Mouse (Mus musculus): ENCODE measurements around the gene Cyp8b1. TPM values are rescaled to one million over a fixed set of nuclear protein-coding genes. Genes with fewer than 3 reads are reported as not detected.

The Cyp8b1 gene
- polyA plus RNA-seq, 1 experiment from 2014 or later = 0.10 TPM

DNA sequence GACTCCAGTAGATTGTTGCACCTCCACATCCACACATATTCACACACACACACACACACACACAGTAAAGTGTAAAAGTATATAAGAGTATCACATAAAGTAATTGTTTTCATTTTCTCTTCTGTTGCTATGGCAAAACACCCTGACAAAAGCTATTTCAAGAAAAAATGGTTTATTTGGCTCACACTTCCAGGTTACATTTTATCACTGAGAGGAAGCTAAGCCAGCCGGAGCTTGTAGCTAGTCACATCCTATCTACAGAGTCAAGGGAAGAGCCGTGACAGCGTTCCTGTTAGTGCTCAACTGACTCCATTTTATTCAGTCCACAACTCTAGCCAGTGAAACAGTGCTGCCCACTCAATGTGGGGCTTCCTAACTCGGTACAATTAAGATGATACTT is 32.3 kb upstream of the Cyp8b1 start:
- peak; percentile 38 for ATAC-seq
- no peak overlapping the region for H3K27ac ChIP-seq (ENCODE audit: low read length)
- WGBS = 40% methylated on average over 4 of the region's 4 CpGs
- TF ChIP-seq EP300 (IDR thresholded peaks at IDR 0.05) (no peak), CTCF (IDR thresholded peaks at IDR 0.05) (no peak)
- no peaks in the 10 kb centered on the region for H3K36me3 ChIP-seq (ENCODE audit: insufficient read depth, low read length)
- H3K27me3 ChIP-seq (replicated peaks; ENCODE audit: insufficient read depth, low read length) = no peaks in the 10 kb centered on the region
- no peak overlapping the region for H3K4me3 ChIP-seq (ENCODE audit: low read depth, low read length)
- H3K9me3 ChIP-seq (ENCODE audit: low read length) = no peaks in the 10 kb centered on the region
- peak; percentile 69 for DNase-seq (ENCODE audit: low spot score)
- no peak overlapping the region for H3K9ac ChIP-seq (replicated peaks; ENCODE audit: low read depth)
- no peak overlapping the region for H3K4me2 ChIP-seq (replicated peaks; ENCODE audit: low read depth, low read length)
- H3K4me1 ChIP-seq (ENCODE audit: insufficient read depth, low read depth, low read length) = peaks cover 8% of the 10 kb centered on the region; the same call in 1 of the 2 replicates

DNA sequence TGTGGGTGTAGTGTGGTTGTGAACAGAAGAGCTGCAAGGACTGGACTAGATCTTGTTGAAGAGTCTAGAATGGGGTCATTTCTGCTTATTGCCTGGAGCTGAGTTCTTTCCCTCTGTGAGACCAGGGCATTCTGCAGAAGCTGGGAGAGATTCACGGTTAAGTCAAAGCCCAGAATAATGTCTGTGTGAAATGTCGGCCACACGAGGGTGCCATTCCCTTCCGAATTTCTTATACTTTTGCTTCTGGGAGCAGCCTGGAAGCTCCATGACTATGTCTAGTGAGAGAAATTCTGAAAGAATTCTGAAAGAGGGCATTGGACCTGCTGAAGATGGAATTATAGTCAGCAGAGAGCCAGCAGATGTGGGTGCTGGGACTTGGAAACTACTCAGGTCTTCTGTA is 31.7 kb upstream of the Cyp8b1 start:
- Histone ChIP-seq H3K4me1 (ENCODE audit: insufficient read depth, low read depth, low read length) (peaks cover 8% of the 10 kb centered on the region; the same call in 1 of the 2 replicates), H3K4me2 (replicated peaks; ENCODE audit: low read depth, low read length) (no peak overlapping the region), H3K27ac (ENCODE audit: low read length) (no peak overlapping the region), H3K9me3 (ENCODE audit: low read length) (no peaks in the 10 kb centered on the region), H3K9ac (replicated peaks; ENCODE audit: low read depth) (no peak overlapping the region), H3K4me3 (ENCODE audit: low read depth, low read length) (no peak overlapping the region), H3K36me3 (ENCODE audit: insufficient read depth, low read length) (no peaks in the 10 kb centered on the region), H3K27me3 (replicated peaks; ENCODE audit: insufficient read depth, low read length) (no peaks in the 10 kb centered on the region)
- 2% methylated on average over 4 of the region's 4 CpGs for WGBS
- DNase-seq (ENCODE audit: low spot score) (peak; percentile 78), ATAC-seq (peak; percentile 21; the same call in 1 of the 2 replicates)
- TF ChIP-seq CTCF (IDR thresholded peaks at IDR 0.05) = peak; percentile 77
- TF ChIP-seq EP300 (IDR thresholded peaks at IDR 0.05) = no peak

DNA sequence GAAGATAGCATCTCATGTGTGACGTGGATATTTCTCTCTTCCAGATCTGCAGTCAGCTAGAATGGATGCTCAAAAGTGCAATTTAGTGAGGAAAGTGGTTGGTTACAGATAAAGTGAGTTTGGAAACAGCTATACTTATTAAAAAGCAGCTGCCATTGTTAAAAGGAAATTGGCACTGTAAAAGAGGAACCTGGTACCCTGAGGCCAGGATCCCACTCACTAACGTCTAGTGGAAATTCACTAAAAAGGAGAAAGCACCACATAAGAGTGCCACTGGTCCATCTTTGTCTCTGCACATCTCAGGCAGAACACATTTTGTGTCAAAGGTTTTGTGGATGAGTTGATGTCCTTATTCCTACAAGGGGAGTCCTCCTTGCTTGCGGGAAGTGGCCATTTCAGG is 27.5 kb upstream of the Cyp8b1 start:
- Histone ChIP-seq H3K27me3 (replicated peaks; ENCODE audit: insufficient read depth, low read length) (no peaks in the 10 kb centered on the region), H3K4me2 (replicated peaks; ENCODE audit: low read depth, low read length) (no peak overlapping the region), H3K4me3 (ENCODE audit: low read depth, low read length) (no peak overlapping the region), H3K9me3 (ENCODE audit: low read length) (no peaks in the 10 kb centered on the region), H3K36me3 (ENCODE audit: insufficient read depth, low read length) (no peaks in the 10 kb centered on the region), H3K4me1 (ENCODE audit: insufficient read depth, low read depth, low read length) (no peaks in the 10 kb centered on the region), H3K9ac (replicated peaks; ENCODE audit: low read depth) (no peak overlapping the region), H3K27ac (ENCODE audit: low read length) (no peak overlapping the region)
- DNase-seq (ENCODE audit: low spot score) (no peak), ATAC-seq (no peak)
- TF ChIP-seq CTCF (IDR thresholded peaks at IDR 0.05) (no peak), EP300 (IDR thresholded peaks at IDR 0.05) (no peak)
- 80% methylated on average over 3 of the region's 3 CpGs for WGBS

DNA sequence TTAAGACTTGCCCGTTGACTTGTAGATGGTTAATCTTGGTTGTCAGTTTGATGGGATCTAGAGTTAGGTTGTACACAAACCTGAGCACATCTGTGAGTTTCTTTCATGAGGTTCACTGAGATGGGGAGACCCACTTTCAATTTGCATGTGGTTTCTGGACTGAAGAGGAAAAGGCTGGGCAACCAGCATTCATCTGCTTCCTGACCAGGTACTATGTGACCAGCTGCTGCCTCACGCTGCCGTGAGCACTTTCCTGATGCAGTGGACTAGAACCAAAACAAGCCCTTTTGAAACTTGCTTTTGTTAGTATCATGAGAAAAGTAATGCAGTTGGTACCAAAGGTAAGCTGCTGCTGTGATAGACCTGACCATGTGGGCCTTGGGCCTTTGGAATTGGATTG is 26.9 kb upstream of the Cyp8b1 start:
- Histone ChIP-seq H3K4me1 (ENCODE audit: insufficient read depth, low read depth, low read length) (no peaks in the 10 kb centered on the region), H3K4me3 (ENCODE audit: low read depth, low read length) (no peak overlapping the region), H3K27me3 (replicated peaks; ENCODE audit: insufficient read depth, low read length) (no peaks in the 10 kb centered on the region), H3K9me3 (ENCODE audit: low read length) (no peaks in the 10 kb centered on the region), H3K27ac (ENCODE audit: low read length) (no peak overlapping the region), H3K36me3 (ENCODE audit: insufficient read depth, low read length) (no peaks in the 10 kb centered on the region), H3K9ac (replicated peaks; ENCODE audit: low read depth) (no peak overlapping the region), H3K4me2 (replicated peaks; ENCODE audit: low read depth, low read length) (no peak overlapping the region)
- no peak for TF ChIP-seq CTCF (IDR thresholded peaks at IDR 0.05)
- TF ChIP-seq EP300 (IDR thresholded peaks at IDR 0.05) = no peak
- 69% methylated on average over 3 of the region's 3 CpGs for WGBS
- ATAC-seq (no peak), DNase-seq (ENCODE audit: low spot score) (no peak)

DNA sequence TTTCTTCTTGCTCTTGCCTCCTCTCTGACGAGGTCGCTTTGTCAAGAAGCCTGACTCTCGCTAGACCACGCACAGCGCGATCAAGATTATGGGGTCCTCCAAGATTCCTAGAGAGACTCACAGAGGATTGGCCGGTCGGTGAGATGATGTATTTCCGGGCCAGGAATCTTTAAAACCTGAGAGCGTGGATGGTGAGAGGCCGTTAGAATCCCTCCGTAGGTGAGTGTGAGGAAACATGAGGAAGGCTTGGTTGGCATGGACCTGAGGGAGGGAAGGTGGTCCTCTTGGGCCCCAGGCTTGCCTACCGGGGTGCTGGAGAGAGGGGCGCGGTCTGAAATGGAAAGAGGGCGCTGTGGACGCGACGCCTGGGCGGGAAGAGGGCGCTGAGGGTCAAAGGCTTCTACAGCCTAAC is 21.8 kb upstream of the Cyp8b1 start:
- peak overlapping the region; percentile 31 for H3K4me3 ChIP-seq (ENCODE audit: low read depth, low read length)
- H3K27me3 ChIP-seq (replicated peaks; ENCODE audit: insufficient read depth, low read length) = no peaks in the 10 kb centered on the region
- WGBS = 46% methylated on average over 21 of the region's 21 CpGs
- TF ChIP-seq CTCF (IDR thresholded peaks at IDR 0.05) = no peak
- TF ChIP-seq EP300 (IDR thresholded peaks at IDR 0.05) = no peak
- peak overlapping the region; percentile 48 for H3K4me2 ChIP-seq (replicated peaks; ENCODE audit: low read depth, low read length)
- no peak overlapping the region for H3K27ac ChIP-seq (ENCODE audit: low read length)
- DNase-seq (ENCODE audit: low spot score) (peak; percentile 47), ATAC-seq (peak; percentile 67; the same call in 1 of the 2 replicates)
- H3K9me3 ChIP-seq (ENCODE audit: low read length) = no peaks in the 10 kb centered on the region
- no peak overlapping the region for H3K9ac ChIP-seq (replicated peaks; ENCODE audit: low read depth)
- no peaks in the 10 kb centered on the region for H3K36me3 ChIP-seq (ENCODE audit: insufficient read depth, low read length)
- H3K4me1 ChIP-seq (ENCODE audit: insufficient read depth, low read depth, low read length) = no peaks in the 10 kb centered on the region

DNA sequence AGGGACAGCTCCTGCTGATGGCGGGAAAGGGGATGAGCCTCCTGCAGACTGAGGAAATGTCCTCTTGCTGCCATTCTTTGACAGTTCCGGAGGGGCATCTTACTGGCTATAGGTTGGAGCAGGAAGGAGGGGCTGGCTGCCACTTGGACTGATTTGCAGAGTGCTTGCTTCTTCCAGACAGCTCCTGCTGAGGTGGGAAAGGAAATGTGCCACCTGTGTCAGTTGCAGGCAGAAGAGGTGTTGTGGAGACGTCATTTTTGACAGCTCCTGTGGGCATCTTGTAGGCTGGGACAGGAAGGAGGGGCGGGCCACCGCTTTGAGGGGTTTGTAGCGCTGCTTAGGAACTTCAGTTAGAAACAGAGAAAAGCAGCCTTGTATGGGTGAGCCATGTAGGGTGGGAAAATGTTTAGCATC is 21.4 kb upstream of the Cyp8b1 start:
- Histone ChIP-seq H3K9me3 (ENCODE audit: low read length) (no peaks in the 10 kb centered on the region), H3K27ac (ENCODE audit: low read length) (no peak overlapping the region), H3K4me3 (ENCODE audit: low read depth, low read length) (no peak overlapping the region), H3K4me1 (ENCODE audit: insufficient read depth, low read depth, low read length) (no peaks in the 10 kb centered on the region), H3K27me3 (replicated peaks; ENCODE audit: insufficient read depth, low read length) (no peaks in the 10 kb centered on the region), H3K9ac (replicated peaks; ENCODE audit: low read depth) (no peak overlapping the region), H3K36me3 (ENCODE audit: insufficient read depth, low read length) (no peaks in the 10 kb centered on the region), H3K4me2 (replicated peaks; ENCODE audit: low read depth, low read length) (peak overlapping the region; percentile 48)
- peak; percentile 17; the same call in 1 of the 2 replicates for ATAC-seq
- DNase-seq (ENCODE audit: low spot score) = peak; percentile 23
- no peak for TF ChIP-seq CTCF (IDR thresholded peaks at IDR 0.05)
- no peak for TF ChIP-seq EP300 (IDR thresholded peaks at IDR 0.05)
- 53% methylated on average over 6 of the region's 6 CpGs for WGBS

DNA sequence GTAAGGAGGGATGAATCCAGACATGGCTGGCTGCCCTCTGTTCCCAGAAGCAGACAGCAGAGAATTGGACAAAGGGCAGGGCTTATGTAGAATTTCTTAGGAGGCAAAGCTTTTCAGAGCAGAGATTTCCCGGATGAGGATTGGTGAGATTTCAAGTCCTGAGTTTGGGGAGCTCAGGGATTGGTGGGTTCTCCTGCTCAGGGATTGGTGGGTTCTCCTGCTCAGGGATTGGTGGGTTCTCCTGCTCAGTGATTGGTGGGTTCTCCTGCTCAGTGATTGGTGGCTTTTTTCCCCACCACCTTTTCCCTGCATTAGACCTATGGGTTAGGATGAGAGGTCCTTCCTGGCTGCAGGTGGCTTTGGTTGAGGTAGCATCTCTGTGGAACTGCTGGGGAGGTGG is 20.8 kb upstream of the Cyp8b1 start:
- WGBS = 75% methylated on average over 1 of the region's 1 CpGs
- Histone ChIP-seq H3K9me3 (ENCODE audit: low read length) (no peaks in the 10 kb centered on the region), H3K27ac (ENCODE audit: low read length) (no peak overlapping the region), H3K9ac (replicated peaks; ENCODE audit: low read depth) (no peak overlapping the region), H3K4me1 (ENCODE audit: insufficient read depth, low read depth, low read length) (no peaks in the 10 kb centered on the region), H3K27me3 (replicated peaks; ENCODE audit: insufficient read depth, low read length) (no peaks in the 10 kb centered on the region), H3K4me2 (replicated peaks; ENCODE audit: low read depth, low read length) (no peak overlapping the region), H3K36me3 (ENCODE audit: insufficient read depth, low read length) (no peaks in the 10 kb centered on the region), H3K4me3 (ENCODE audit: low read depth, low read length) (no peak overlapping the region)
- ATAC-seq (peak; percentile 23; the same call in 1 of the 2 replicates), DNase-seq (ENCODE audit: low spot score) (no peak)
- no peak for TF ChIP-seq CTCF (IDR thresholded peaks at IDR 0.05)
- no peak for TF ChIP-seq EP300 (IDR thresholded peaks at IDR 0.05)

All from lung, postnatal 0 days (tissue).